22 mouse cellular contexts compared by ENCODE assay signal in the genomic region with DNA sequence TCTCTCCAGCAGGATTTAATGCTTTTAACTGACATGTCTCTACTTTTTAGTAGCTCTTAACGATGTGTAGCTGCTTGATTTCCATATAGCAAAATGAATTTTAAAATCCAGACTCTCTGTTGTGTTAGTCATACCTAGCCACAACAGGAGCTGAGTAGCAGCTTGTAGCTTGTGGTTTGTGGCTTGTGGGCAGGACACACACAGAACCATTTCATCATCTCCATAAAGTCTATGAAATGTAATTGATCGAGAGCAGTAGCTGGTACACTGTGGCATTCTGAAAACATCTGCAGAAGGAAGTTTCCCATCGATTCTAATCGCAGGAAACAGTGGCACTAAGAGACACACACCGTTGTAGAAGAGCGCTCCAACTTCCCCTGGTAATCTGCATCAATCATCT. TPM values are rescaled to one million over a fixed set of nuclear protein-coding genes. Genes with fewer than 3 reads are reported as not detected.
A peak's percentile ranks its signal among the peaks of the same experiment; 100 is the strongest.
DNase-seq lines count a peak whose midpoint lies in the region; ATAC-seq and TF ChIP-seq lines count a peak whose summit lies in the region.
"Had no signal": no experiment of that assay in that cellular context is flagged by ENCODE, and none has a peak within 500 bp of the region (broad histone marks: within the 10 kb centered on the region; RNA-seq: fewer than 3 reads in every experiment).

No protein-coding gene starts in this region.

- H3K79me2 ChIP-seq in C2C12 (ENCODE audit: control insufficient read depth, insufficient read depth) = no peaks in the 10 kb centered on the region
- no peaks in the 10 kb centered on the region for H3K79me2 ChIP-seq in myocyte (ENCODE audit: control insufficient read depth, insufficient read depth)

- H3K4me3 ChIP-seq in C2C12 (ENCODE audit: insufficient read depth, poor library complexity, severe bottlenecking) = no peak overlapping the region
- H3K4me3 ChIP-seq in G1E (ENCODE audit: low read depth, low read length) = no peak overlapping the region
- H3K4me3 ChIP-seq in myocyte = no peak overlapping the region
- no peak overlapping the region for H3K4me3 ChIP-seq in lung, postnatal 0 days (ENCODE audit: low read depth, low read length)
- H3K4me3 ChIP-seq: hindbrain, embryonic 13.5 days; intestine, embryonic 15.5 days; limb, embryonic 12.5 days; liver, embryonic 13.5 days had no signal

- WGBS in lung, postnatal 0 days = 62% methylated on average over 6 of the region's 6 CpGs

- TF ChIP-seq EP300 in lung, postnatal 0 days (IDR thresholded peaks at IDR 0.05) = no peak

- peaks cover 28% of the 10 kb centered on the region for H3K4me1 ChIP-seq in G1E (ENCODE audit: insufficient read depth, low read depth, low read length)
- no peaks in the 10 kb centered on the region for H3K4me1 ChIP-seq in lung, postnatal 0 days (ENCODE audit: insufficient read depth, low read depth, low read length)
- H3K4me1 ChIP-seq: intestine, embryonic 15.5 days; limb, embryonic 12.5 days had no signal

- TF ChIP-seq CTCF in C2C12 (IDR thresholded peaks at IDR 0.05; ENCODE audit: control insufficient read depth, insufficient read depth, insufficient read length) (no peak), G1E (IDR thresholded peaks at IDR 0.05; ENCODE audit: low read depth, low read length) (no peak)
- TF ChIP-seq CTCF in lung, postnatal 0 days (IDR thresholded peaks at IDR 0.05) = no peak

- peak; percentile 28; the same call in 1 of the 2 replicates for ATAC-seq in G1E (ENCODE audit: extremely low read depth, insufficient number of reproducible peaks, low FRiP score, poor library complexity, severe bottlenecking)
- ATAC-seq in granulocyte monocyte progenitor cell, adult 5-6 weeks (replicated peaks; ENCODE audit: poor library complexity, severe bottlenecking) = peak; percentile 96
- no peak for ATAC-seq in cerebellum, adult (ENCODE audit: insufficient number of reproducible peaks, low FRiP score, low TSS enrichment)
- no peak for ATAC-seq in lung, postnatal 0 days
- ATAC-seq: forebrain, embryonic 16.5 days; intestine, embryonic 15.5 days had no signal

- H3K79me3 ChIP-seq in C2C12 (ENCODE audit: low read depth) = no peaks in the 10 kb centered on the region

- TF ChIP-seq POLR2A in myocyte (IDR thresholded peaks at IDR 0.05; ENCODE audit: insufficient read length, low read depth) = no peak

- H3K36me3 ChIP-seq in C2C12 (ENCODE audit: control insufficient read depth, insufficient read depth) (no peaks in the 10 kb centered on the region), G1E (replicated peaks) (peaks cover 8% of the 10 kb centered on the region), myocyte (ENCODE audit: control insufficient read depth, insufficient read depth) (no peaks in the 10 kb centered on the region)
- no peaks in the 10 kb centered on the region for H3K36me3 ChIP-seq in lung, postnatal 0 days (ENCODE audit: insufficient read depth, low read length)
- H3K36me3 ChIP-seq: hindbrain, embryonic 13.5 days; intestine, embryonic 15.5 days; limb, embryonic 12.5 days; liver, embryonic 13.5 days had no signal

- H3K27me3 ChIP-seq in C2C12 (ENCODE audit: control insufficient read depth, insufficient read depth, insufficient read length) (peaks cover 6% of the 10 kb centered on the region), G1E (ENCODE audit: insufficient read depth, low read length) (no peaks in the 10 kb centered on the region), myocyte (ENCODE audit: control insufficient read depth, insufficient read depth, insufficient read length) (no peaks in the 10 kb centered on the region)
- no peaks in the 10 kb centered on the region for H3K27me3 ChIP-seq in lung, postnatal 0 days (replicated peaks; ENCODE audit: insufficient read depth, low read length)
- H3K27me3 ChIP-seq: intestine, embryonic 15.5 days; limb, embryonic 12.5 days had no signal

- H3K9me3 ChIP-seq in G1E (replicated peaks) = no peaks in the 10 kb centered on the region
- no peaks in the 10 kb centered on the region for H3K9me3 ChIP-seq in lung, postnatal 0 days (ENCODE audit: low read length)
- H3K9me3 ChIP-seq: hindbrain, embryonic 13.5 days; intestine, embryonic 15.5 days; limb, embryonic 12.5 days; liver, embryonic 13.5 days had no signal

- H3K9ac ChIP-seq in lung, postnatal 0 days (replicated peaks; ENCODE audit: low read depth) = no peak overlapping the region
- H3K9ac ChIP-seq: hindbrain, embryonic 13.5 days; intestine, embryonic 15.5 days; limb, embryonic 12.5 days; liver, embryonic 13.5 days; lung, embryonic 14.5 days had no signal

- H3ac ChIP-seq in C2C12 (ENCODE audit: control insufficient read depth, insufficient read length, low read depth) (no peak overlapping the region), myocyte (ENCODE audit: control insufficient read depth, insufficient read length) (no peak overlapping the region)

- H3K4me2 ChIP-seq in myocyte (ENCODE audit: low read depth) = peak overlapping the region; percentile 39
- no peak overlapping the region for H3K4me2 ChIP-seq in lung, postnatal 0 days (replicated peaks; ENCODE audit: low read depth, low read length)
- H3K4me2 ChIP-seq: hindbrain, embryonic 13.5 days; intestine, embryonic 15.5 days; limb, embryonic 12.5 days; liver, embryonic 13.5 days; lung, embryonic 14.5 days had no signal

- H3K27ac ChIP-seq in lung, postnatal 0 days (ENCODE audit: low read length) = no peak overlapping the region
- H3K27ac ChIP-seq: hindbrain, embryonic 13.5 days; intestine, embryonic 15.5 days; limb, embryonic 12.5 days; liver, embryonic 13.5 days; macrophage had no signal

- DNase-seq in G1E (ENCODE audit: low spot score) = no peak
- DNase-seq in gastrocnemius, postnatal 10 days = no peak
- no peak for DNase-seq in kidney, postnatal 14 days
- DNase-seq in lung, postnatal 0 days (ENCODE audit: low spot score) = no peak
- DNase-seq: cerebellum, adult 9-11 months; embryo, embryonic 11 days; gastrocnemius, postnatal 36 days; heart, postnatal 10 days; liver, embryonic 13.5 days; lung, embryonic 14.5 days; midbrain, embryonic 14.5 days; retina, postnatal 1 day; right cerebral cortex, postnatal 4 days had no signal

TF ChIP-seq in C2C12, 6 proteins besides CTCF, POLR2A, EP300 and RAD21:
- TF ChIP-seq MAX (IDR thresholded peaks at IDR 0.05) (no peak), CEBPB (IDR thresholded peaks at IDR 0.05; ENCODE audit: low read depth) (peak; percentile 87), FOSL1 (IDR thresholded peaks at IDR 0.05; ENCODE audit: insufficient read depth, low read length, poor library complexity, severe bottlenecking) (no peak), MYOD1 (IDR thresholded peaks at IDR 0.05; ENCODE audit: control insufficient read depth, insufficient read length, low read depth) (no peak), MYOG (IDR thresholded peaks at IDR 0.05; ENCODE audit: control insufficient read depth, extremely low read depth, insufficient read length) (no peak), USF1 (IDR thresholded peaks at IDR 0.05; ENCODE audit: low read depth) (no peak)

TF ChIP-seq in myocyte, 11 proteins besides CTCF, POLR2A, EP300 and RAD21:
- TF ChIP-seq REST (IDR thresholded peaks at IDR 0.05; ENCODE audit: insufficient read depth, insufficient read length) (no peak), SRF (IDR thresholded peaks at IDR 0.05; ENCODE audit: control insufficient read depth, insufficient read length, low read depth) (no peak), MYOD1 (IDR thresholded peaks at IDR 0.05; ENCODE audit: control insufficient read depth in 1 of 3, insufficient read length in 2 of 3, low read depth in 2 of 3) (no peak), CEBPB (IDR thresholded peaks at IDR 0.05; ENCODE audit: insufficient read depth, poor library complexity, severe bottlenecking) (peak; percentile 80), POLR2AphosphoS2 (IDR thresholded peaks at IDR 0.05; ENCODE audit: insufficient read length, low read depth) (no peak), MAX (IDR thresholded peaks at IDR 0.05; ENCODE audit: low read depth) (no peak)

RNA-seq across cellular contexts. Expression of gene Mrps31, which starts 5.4 kb away (rescaled TPM):
- polyA plus RNA-seq in C2C12 (2012; fragmentation: generic; extraction: Trizol) (15.8 TPM), G1E (2012) (1.5 and 2.5 TPM in 2 replicates), myocyte (2012; fragmentation: generic; extraction: Trizol) (16.5 TPM)
- total RNA-seq in G1E (2014; fragmentation: Nextera tagmentation) (13.2 and 15.7 TPM in 2 replicates), G1E (2017) (30.4 and 31.1 TPM in 2 replicates)
- total RNA-seq in granulocyte monocyte progenitor cell, adult 5-6 weeks (2014; fragmentation: Nextera tagmentation) = 20.7 and 23.4 TPM in 2 replicates
- total RNA-seq in granulocyte monocyte progenitor cell, adult 5-6 weeks (2017) = 31.5 and 33.9 TPM in 2 replicates
- 10 to 100 TPM; 35.3 to 41.6 TPM for total RNA-seq in gastrocnemius, postnatal 10 days (2021)
- 25.0 and 25.9 TPM in 2 replicates for polyA plus RNA-seq in lung, postnatal 0 days (2015; fragmentation: Nextera tagmentation; extraction: Ambion mirVana)

RNA-seq across cellular contexts. Expression of gene Slc25a15, which starts 7.3 kb away (rescaled TPM):
- polyA plus RNA-seq in C2C12 (2012; fragmentation: generic; extraction: Trizol) (3.4 TPM), G1E (2012) (10.7 and 11.1 TPM in 2 replicates), myocyte (2012; fragmentation: generic; extraction: Trizol) (3.4 TPM)
- total RNA-seq in G1E (2014; fragmentation: Nextera tagmentation) (10.4 and 13.4 TPM in 2 replicates), G1E (2017) (15.5 and 18.2 TPM in 2 replicates)
- 11.1 and 11.4 TPM in 2 replicates for total RNA-seq in granulocyte monocyte progenitor cell, adult 5-6 weeks (2014; fragmentation: Nextera tagmentation)
- total RNA-seq in granulocyte monocyte progenitor cell, adult 5-6 weeks (2017) = 10.3 and 12.2 TPM in 2 replicates
- total RNA-seq in gastrocnemius, postnatal 10 days (2021) = 10 to 100 TPM; 12.5 to 13.4 TPM
- polyA plus RNA-seq in lung, postnatal 0 days (2015; fragmentation: Nextera tagmentation; extraction: Ambion mirVana) = 7.4 TPM in 2 replicates

Comparison
In these comparisons a context has a peak if more than half of its experiments do, and no peak if none do; other contexts are left out.
1. ATAC-seq: peak in G1E (single experiment) and granulocyte monocyte progenitor cell, adult 5-6 weeks (single experiment); none in cerebellum, adult (single experiment) and lung, postnatal 0 days (single experiment).